ENCODE assay signal across 7 mouse cellular contexts in genomic region chr11:78399680-78400079, GRCm38 (mm10). TPM values are rescaled to one million over a fixed set of nuclear protein-coding genes. Genes with fewer than 3 reads are reported as not detected.
DNase-seq lines count a peak whose midpoint lies in the region; ATAC-seq lines count a peak whose summit lies in the region.

No protein-coding gene starts in this region.

- peak; percentile 72 for ATAC-seq in megakaryocyte, adult 5-6 weeks (ENCODE audit: poor library complexity, severe bottlenecking)

- DNase-seq in CD4-positive helper T cell, adult 2 months (ENCODE audit: low read depth, low spot score) = peak; percentile 50
- peak; percentile 56 for DNase-seq in Muller cell, postnatal 12 days (ENCODE audit: inconsistent ontology term)
- peak; percentile 87 to 93 for DNase-seq in cerebellum, postnatal 14 days
- peak; percentile 49 to 72 for DNase-seq in gastrocnemius, postnatal 4 days (ENCODE audit: low spot score in 2 of 2)
- DNase-seq in layer of hippocampus, postnatal 10 days (ENCODE audit: low spot score in 2 of 2) = peak; percentile 90
- peak; percentile 22 to 61 for DNase-seq in spleen, adult 18-20 months

RNA-seq across cellular contexts. Expression of gene Foxn1, which starts 13.3 kb away (rescaled TPM):
- not detected for total RNA-seq in gastrocnemius, postnatal 4 days (2021)
- total RNA-seq in layer of hippocampus, postnatal 10 days (2021) = not detected
- not detected in 2 replicates for total RNA-seq in megakaryocyte, adult 5-6 weeks (2015)
- total RNA-seq in megakaryocyte, adult 5-6 weeks (2017) = not detected in 2 replicates

RNA-seq across cellular contexts. Expression of gene Slc13a2, which starts 22.3 kb away (rescaled TPM):
- not detected for total RNA-seq in gastrocnemius, postnatal 4 days (2021)
- not detected for total RNA-seq in layer of hippocampus, postnatal 10 days (2021)
- 0.51 TPM in 1 of 2 replicates, not detected in the other for total RNA-seq in megakaryocyte, adult 5-6 weeks (2015)
- not detected in 2 replicates for total RNA-seq in megakaryocyte, adult 5-6 weeks (2017)

RNA-seq across cellular contexts. Expression of gene Unc119, which starts 56.4 kb away (rescaled TPM):
- total RNA-seq in gastrocnemius, postnatal 4 days (2021) = 10 to 100 TPM; 20.4 to 26.7 TPM
- total RNA-seq in layer of hippocampus, postnatal 10 days (2021) = 10 to 100 TPM; 37.6 to 39.0 TPM
- total RNA-seq in megakaryocyte, adult 5-6 weeks (2015) = 94.0 and 96.6 TPM in 2 replicates
- 54.2 and 56.7 TPM in 2 replicates for total RNA-seq in megakaryocyte, adult 5-6 weeks (2017)

Comparison
In these comparisons a context has a peak if more than half of its experiments do, and no peak if none do; other contexts are left out.
1. Peak in every context shown above with its lines: DNase-seq and ATAC-seq.